Mouse (Mus musculus): Measurements from ENCODE around the gene Dnah8. TPM values are rescaled to one million over a fixed set of nuclear protein-coding genes. Genes with fewer than 3 reads are reported as not detected.

Dnah8 gene
- polyA plus RNA-seq, 1 experiment from 2014 or later: 2.8 TPM

Other genes with a start within 250 kb of the Dnah8 start
- 109 and 121 TPM in 2 replicates for gene Btbd9, start 47.9 kb upstream of the Dnah8 start, polyA plus RNA-seq (2015; fragmentation: Nextera tagmentation; extraction: Ambion mirVana)
- 162 and 168 TPM in 2 replicates for gene Glo1, start 2.5 kb downstream of the Dnah8 start, polyA plus RNA-seq (2015; fragmentation: Nextera tagmentation; extraction: Ambion mirVana)

Measured in neural tube, embryonic 15.5 days (tissue).